Mouse (Mus musculus) erythroblast, embryonic 14.5 days (primary cell): ENCODE measurements around the gene Tiam2. TPM values are rescaled to one million over a fixed set of nuclear protein-coding genes. Genes with fewer than 3 reads are reported as not detected.

ENCODE experiments used
- H3K27me3 ChIP-seq: 2 replicates; pipeline ENCODE4 v1.6.1; 2012; ENCODE audit warnings: inconsistent platforms; ENCODE audit not compliant: control insufficient read depth
- H3K36me3 ChIP-seq: 2 replicates; pipeline ENCODE4 v1.6.1; 2012; ENCODE audit warnings: mild to moderate bottlenecking, inconsistent platforms; ENCODE audit not compliant: control insufficient read depth
- H3K4me1 ChIP-seq: 2 replicates; pipeline ENCODE4 v1.6.1; 2012; ENCODE audit warnings: inconsistent platforms; ENCODE audit not compliant: control insufficient read depth
- H3K4me3 ChIP-seq: replicated peaks from 2 replicates; pipeline ENCODE3; 2012; ENCODE audit warnings: moderate library complexity, mild to moderate bottlenecking, inconsistent platforms
- H3K9me3 ChIP-seq: 2 replicates; pipeline ENCODE4 v1.6.1; 2012; ENCODE audit warnings: low read length, inconsistent platforms, mixed read lengths; ENCODE audit not compliant: control insufficient read depth
- GATA1 ChIP-seq: IDR thresholded peaks from 2 replicates; pipeline ENCODE4 v1.6.1; 2012; ENCODE audit warnings: low read length, inconsistent platforms, mixed read lengths
- TAL1 ChIP-seq: IDR thresholded peaks from 3 replicates; pipeline ENCODE4 v1.6.1; 2012; ENCODE audit warnings: low read length, inconsistent platforms, mixed read lengths
- polyA plus RNA-seq: library from polyadenylated mRNA; stranded (reverse); fragments of >175 nt; gene quantifications from 2 replicates; pipeline ENCODE4 v1.2.3, GENCODE M21; 2012

Tiam2 gene
- polyA plus RNA-seq, 1 experiment: not detected

GRCm38 (mm10) chr17:3496080-3496479 lies 169.7 kb downstream of the Tiam2 start:
- TF ChIP-seq TAL1 (no peak), GATA1 (no peak)
- Histone ChIP-seq H3K36me3 (no peaks in the 10 kb centered on the region), H3K9me3 (no peaks in the 10 kb centered on the region), H3K27me3 (no peaks in the 10 kb centered on the region), H3K4me3 (no peak overlapping the region), H3K4me1 (no peaks in the 10 kb centered on the region)

GRCm38 (mm10) chr17:3498086-3498485 lies 171.7 kb downstream of the Tiam2 start:
- Histone ChIP-seq H3K9me3 (no peaks in the 10 kb centered on the region), H3K27me3 (no peaks in the 10 kb centered on the region), H3K4me1 (no peaks in the 10 kb centered on the region), H3K36me3 (no peaks in the 10 kb centered on the region), H3K4me3 (no peak overlapping the region)
- no peak for TF ChIP-seq TAL1
- no peak for TF ChIP-seq GATA1

GRCm38 (mm10) chr17:3498580-3498979 lies 172.2 kb downstream of the Tiam2 start:
- H3K36me3 ChIP-seq: no peaks in the 10 kb centered on the region
- TF ChIP-seq TAL1 (no peak), GATA1 (no peak)
- H3K4me3 ChIP-seq: no peak overlapping the region
- no peaks in the 10 kb centered on the region for H3K27me3 ChIP-seq
- no peaks in the 10 kb centered on the region for H3K4me1 ChIP-seq
- H3K9me3 ChIP-seq: no peaks in the 10 kb centered on the region

- no peak for TF ChIP-seq GATA1
- no peak for TF ChIP-seq TAL1
- Histone ChIP-seq H3K27me3 (no peaks in the 10 kb centered on the region), H3K4me1 (no peaks in the 10 kb centered on the region), H3K9me3 (no peaks in the 10 kb centered on the region), H3K36me3 (no peaks in the 10 kb centered on the region), H3K4me3 (no peak overlapping the region)
Observed at GRCm38 (mm10) chr17:3499468-3499867, 173.1 kb downstream of the Tiam2 start.

- H3K36me3 ChIP-seq: no peaks in the 10 kb centered on the region
- H3K4me1 ChIP-seq: no peaks in the 10 kb centered on the region
- no peak for TF ChIP-seq GATA1
- no peak for TF ChIP-seq TAL1
Observed at GRCm38 (mm10) chr17:3500076-3500475, 173.7 kb downstream of the Tiam2 start.

GRCm38 (mm10) chr17:3500936-3501335 lies 174.6 kb downstream of the Tiam2 start:
- H3K9me3 ChIP-seq: no peaks in the 10 kb centered on the region
- no peaks in the 10 kb centered on the region for H3K27me3 ChIP-seq
- H3K4me3 ChIP-seq: no peak overlapping the region
- no peaks in the 10 kb centered on the region for H3K36me3 ChIP-seq
- TF ChIP-seq GATA1: no peak
- TF ChIP-seq TAL1: no peak
- H3K4me1 ChIP-seq: no peaks in the 10 kb centered on the region

More at GRCm38 (mm10) chr17:3500076-3500475, 173.7 kb downstream of the Tiam2 start:
- no peaks in the 10 kb centered on the region for H3K27me3 ChIP-seq
- H3K4me3 ChIP-seq: no peak overlapping the region
- H3K9me3 ChIP-seq: no peaks in the 10 kb centered on the region

GRCm38 (mm10) chr17:3505711-3506110 lies 179.3 kb downstream of the Tiam2 start:
- no peaks in the 10 kb centered on the region for H3K36me3 ChIP-seq
- no peak overlapping the region for H3K4me3 ChIP-seq
- no peaks in the 10 kb centered on the region for H3K4me1 ChIP-seq
- H3K27me3 ChIP-seq: no peaks in the 10 kb centered on the region
- H3K9me3 ChIP-seq: no peaks in the 10 kb centered on the region
- TF ChIP-seq TAL1: no peak
- no peak for TF ChIP-seq GATA1

- no peaks in the 10 kb centered on the region for H3K4me1 ChIP-seq
- no peaks in the 10 kb centered on the region for H3K27me3 ChIP-seq
- TF ChIP-seq GATA1 (no peak), TAL1 (no peak)
- no peaks in the 10 kb centered on the region for H3K9me3 ChIP-seq
- H3K36me3 ChIP-seq: no peaks in the 10 kb centered on the region
- H3K4me3 ChIP-seq: no peak overlapping the region
Observed at GRCm38 (mm10) chr17:3506508-3506907, 180.1 kb downstream of the Tiam2 start.

GRCm38 (mm10) chr17:3509841-3510240 lies 183.5 kb downstream of the Tiam2 start:
- no peaks in the 10 kb centered on the region for H3K4me1 ChIP-seq
- no peaks in the 10 kb centered on the region for H3K9me3 ChIP-seq
- no peaks in the 10 kb centered on the region for H3K27me3 ChIP-seq
- H3K36me3 ChIP-seq: no peaks in the 10 kb centered on the region
- TF ChIP-seq TAL1 (no peak), GATA1 (no peak)
- no peak overlapping the region for H3K4me3 ChIP-seq

GRCm38 (mm10) chr17:3514316-3514715 lies 187.9 kb downstream of the Tiam2 start:
- H3K4me1 ChIP-seq: no peaks in the 10 kb centered on the region
- peaks cover 12% of the 10 kb centered on the region for H3K36me3 ChIP-seq
- H3K9me3 ChIP-seq: no peaks in the 10 kb centered on the region
- TF ChIP-seq TAL1 (no peak), GATA1 (no peak)
- no peak overlapping the region for H3K4me3 ChIP-seq
- no peaks in the 10 kb centered on the region for H3K27me3 ChIP-seq
